Mouse (Mus musculus) regulatory T cell (primary cell): ENCODE data around the gene Adcy1.

Experiments
- in situ Hi-C: fragments of 300-600 bp; cut with MboI, MseI; formaldehyde crosslinking; loops from one replicate; pipeline ENCODE4 v1.15.1; 2025; ENCODE audit warnings: high pct_unique_total_duplicates

Gene Adcy1

DNA sequence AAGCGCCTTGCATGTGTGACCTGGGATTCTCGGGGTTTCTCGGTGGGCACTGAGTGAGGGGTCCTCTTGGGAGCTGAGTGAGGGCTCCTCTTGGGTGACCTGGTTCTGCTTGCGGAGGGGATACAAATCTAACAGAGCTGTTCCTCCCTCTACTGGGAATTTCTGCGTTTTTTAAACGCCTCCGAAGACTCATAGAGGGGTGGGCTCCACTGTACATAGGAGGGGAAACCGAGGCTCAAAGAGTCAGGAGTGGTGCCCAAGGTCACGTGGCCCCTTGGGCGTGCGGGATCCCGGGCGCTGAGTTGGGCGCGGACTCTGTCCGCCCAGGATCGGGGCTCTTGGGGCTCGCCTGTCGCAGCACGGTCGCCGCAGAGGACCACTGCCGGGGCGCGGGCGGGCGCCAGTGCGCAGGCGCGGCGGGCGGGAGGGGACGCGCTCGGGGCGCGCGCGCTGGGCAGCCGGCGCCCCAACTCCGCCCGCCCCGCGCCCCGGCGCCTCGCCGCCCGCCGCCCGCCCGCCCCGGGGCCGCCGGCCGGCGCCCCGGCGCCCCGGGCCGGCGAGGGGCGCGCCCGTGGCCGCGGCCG lies at the start of gene Adcy1:
Gene Adcy1, plus strand, starts transcription at position 489 of the 584 bp plus-strand sequence.
- in situ Hi-C loops: no loop called here

DNA sequence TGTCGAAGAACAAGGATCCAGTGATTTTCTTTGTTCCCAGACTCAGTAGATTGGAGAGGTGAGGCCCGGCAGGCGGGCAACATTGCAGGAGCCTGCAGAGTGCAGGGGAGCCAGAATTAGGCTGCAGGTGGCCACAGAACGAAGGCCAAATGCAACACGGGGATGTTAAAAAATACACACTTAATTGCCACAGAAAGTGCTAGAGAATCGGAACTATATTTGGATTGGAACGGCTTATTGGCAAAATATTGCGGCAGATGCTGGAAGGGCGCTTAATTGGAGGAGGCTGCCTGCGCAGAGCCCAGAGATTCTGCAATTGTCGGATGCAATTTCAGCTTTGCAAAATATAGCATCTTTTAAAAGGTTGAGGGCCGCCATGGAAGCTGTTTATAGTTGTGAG lies 46.4 kb upstream of the Adcy1 start:
- in situ Hi-C loops: no loop called here

GRCm38 (mm10) chr11:7018078-7018477 lies 45.2 kb upstream of the Adcy1 start:
- in situ Hi-C loops: no loop called here

- in situ Hi-C loops: no loop called here
Observed at GRCm38 (mm10) chr11:7019006-7019525, 44.2 kb upstream of the Adcy1 start.

DNA sequence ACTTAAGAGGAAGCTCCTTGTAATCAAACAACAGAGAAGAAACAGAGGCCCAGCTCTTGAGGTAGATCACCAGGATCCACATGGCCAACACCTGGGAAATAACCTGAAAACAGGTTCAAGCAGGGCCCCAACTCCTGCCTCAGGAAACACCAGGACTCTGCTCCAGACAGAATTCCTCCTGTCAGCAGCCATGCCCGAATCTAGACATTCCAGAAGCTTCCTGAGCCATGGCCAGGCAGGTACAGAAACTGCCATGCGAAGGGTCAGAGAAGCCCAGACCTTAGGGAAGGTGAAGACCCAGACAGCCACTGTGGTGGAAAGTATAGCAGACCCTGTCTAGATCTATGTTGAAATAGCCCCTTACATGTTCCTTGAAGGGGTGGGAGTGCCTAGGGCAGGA lies 30.2 kb upstream of the Adcy1 start:
- in situ Hi-C loops: no loop called here

GRCm38 (mm10) chr11:7039722-7040121 lies 23.6 kb upstream of the Adcy1 start:
- in situ Hi-C loops: no loop called here

GRCm38 (mm10) chr11:7040801-7041200 lies 22.5 kb upstream of the Adcy1 start:
- in situ Hi-C loops: no loop called here

DNA sequence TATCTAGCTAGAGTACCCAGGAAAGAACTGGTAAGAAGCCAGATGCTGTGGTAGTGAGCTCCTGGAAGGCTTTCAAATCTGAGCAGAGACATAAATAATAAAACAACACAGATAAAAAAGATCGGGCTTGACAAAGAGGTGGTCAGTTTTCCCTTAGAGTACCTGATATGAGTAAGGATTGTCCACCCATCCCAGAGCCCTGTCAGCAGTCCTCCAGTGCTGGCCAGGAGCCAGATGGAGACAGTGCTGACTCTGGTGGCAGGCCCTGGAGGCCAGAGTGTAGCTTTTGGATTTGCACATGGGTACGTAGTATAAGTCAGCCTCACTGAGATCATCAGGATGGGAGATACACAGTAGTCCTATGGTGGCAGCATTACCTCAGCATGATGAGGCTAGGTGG lies 16.1 kb upstream of the Adcy1 start:
- in situ Hi-C loops: no loop called here

GRCm38 (mm10) chr11:7047584-7047983 lies 15.7 kb upstream of the Adcy1 start:
- in situ Hi-C loops: no loop called here

- in situ Hi-C loops: no loop called here
Observed at GRCm38 (mm10) chr11:7053710-7054109, 9.6 kb upstream of the Adcy1 start.

GRCm38 (mm10) chr11:7054662-7055265 lies 8.5 kb upstream of the Adcy1 start:
- in situ Hi-C loops: no loop called here

GRCm38 (mm10) chr11:7055455-7056017 lies 7.8 kb upstream of the Adcy1 start:
- in situ Hi-C loops: no loop called here

DNA sequence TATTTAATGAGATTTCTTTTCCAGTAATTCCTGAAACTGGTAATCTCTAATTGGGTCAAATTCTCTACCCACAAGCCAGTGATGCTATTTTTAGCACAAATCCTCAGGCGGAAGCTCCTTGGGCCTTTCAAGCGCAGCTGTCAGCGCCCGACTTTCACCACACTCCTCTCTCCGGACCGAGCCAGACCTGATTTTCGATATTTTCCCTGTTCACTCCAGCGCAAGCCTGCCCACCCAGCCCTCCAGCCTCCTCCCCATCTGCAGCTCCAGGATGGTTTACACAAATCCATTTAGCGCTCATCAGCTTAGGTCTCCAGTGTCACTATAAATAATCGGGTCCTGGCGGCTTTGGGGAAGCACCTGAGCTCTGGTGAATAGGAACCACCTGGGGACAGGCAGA lies 7.2 kb upstream of the Adcy1 start:
- in situ Hi-C loops: no loop called here

DNA sequence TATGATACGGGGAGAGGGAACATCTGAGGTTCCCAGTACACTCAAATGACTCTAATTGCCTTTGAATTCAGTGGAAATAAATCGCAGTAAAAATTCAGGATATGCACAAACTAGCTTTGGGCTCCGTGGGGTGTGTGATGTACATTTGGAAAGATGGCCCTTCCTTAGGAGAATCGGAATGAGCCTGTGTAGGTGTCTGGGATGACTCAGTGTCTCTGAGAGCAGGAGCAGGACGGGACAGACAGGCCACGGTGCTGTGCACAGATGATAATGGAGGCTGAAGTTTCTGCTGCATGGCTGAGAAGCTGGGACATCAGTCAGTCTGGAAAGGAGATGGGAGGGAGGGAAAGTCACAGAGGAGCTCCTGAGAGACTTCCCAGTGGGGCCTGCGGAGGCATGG lies 5.5 kb upstream of the Adcy1 start:
- in situ Hi-C loops: no loop called here

DNA sequence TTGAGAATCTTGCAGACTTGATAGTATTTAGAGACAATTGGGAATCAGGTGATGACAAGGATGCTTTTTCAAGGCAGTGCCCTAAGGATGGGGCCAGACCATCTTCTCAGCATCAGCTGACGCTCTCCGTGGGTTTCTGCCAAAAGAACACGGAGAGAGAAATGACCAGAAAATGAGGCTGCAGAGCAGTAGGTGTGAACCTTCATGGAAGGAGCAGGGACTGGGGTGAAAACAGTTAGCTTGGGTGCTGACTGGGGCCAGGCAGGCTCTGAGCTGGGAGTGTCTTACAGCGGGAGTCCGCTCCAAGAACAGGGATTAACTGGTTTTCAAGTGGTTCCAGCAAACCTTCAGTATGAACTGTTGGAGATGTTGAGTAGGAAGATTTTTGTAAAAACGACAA lies 1.3 kb upstream of the Adcy1 start:
- in situ Hi-C loops: no loop called here

DNA sequence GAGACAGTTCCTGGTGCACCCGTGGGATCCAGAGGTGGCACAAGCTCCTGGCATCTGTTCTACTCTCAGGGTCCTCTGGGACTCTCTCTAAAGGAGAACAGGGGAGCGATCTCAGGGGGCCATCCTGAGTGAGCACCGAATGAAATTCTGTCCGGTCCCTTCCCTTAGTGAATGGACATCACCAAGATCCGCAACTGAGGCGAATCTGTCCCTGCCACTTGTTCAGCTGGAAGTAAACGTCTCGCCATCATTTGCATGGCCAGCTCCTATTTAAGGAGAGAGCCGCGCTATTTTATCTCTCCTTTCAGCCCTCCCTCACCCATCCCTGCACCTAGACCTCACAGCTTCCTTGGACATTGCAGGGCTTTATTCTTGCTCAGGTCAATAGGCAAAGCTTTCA lies 723 bp upstream of the Adcy1 start:
- in situ Hi-C loops: no loop called here

DNA sequence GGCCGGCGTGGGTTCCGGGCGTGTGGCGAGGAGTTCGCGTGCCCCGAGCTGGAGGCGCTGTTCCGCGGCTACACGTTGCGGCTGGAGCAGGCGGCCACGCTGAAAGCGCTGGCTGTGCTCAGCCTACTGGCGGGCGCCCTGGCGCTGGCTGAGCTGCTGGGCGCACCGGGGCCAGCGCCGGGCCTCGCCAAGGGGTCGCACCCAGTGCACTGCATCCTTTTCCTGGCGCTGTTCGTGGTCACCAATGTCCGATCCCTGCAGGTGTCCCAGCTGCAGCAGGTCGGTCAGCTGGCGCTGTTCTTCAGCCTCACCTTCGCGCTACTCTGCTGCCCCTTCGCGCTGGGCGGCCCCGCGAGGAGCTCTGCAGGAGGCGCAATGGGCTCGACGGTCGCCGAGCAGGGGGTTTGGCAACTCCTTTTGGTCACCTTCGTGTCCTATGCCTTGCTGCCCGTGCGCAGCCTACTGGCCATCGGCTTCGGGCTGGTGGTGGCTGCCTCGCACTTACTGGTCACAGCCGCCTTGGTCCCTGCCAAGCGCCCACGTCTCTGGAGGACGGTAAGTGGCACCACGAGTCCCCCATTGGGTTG lies 485 bp downstream of the Adcy1 start:
- in situ Hi-C loops: no loop called here

GRCm38 (mm10) chr11:7064484-7065185 lies 1.3 kb downstream of the Adcy1 start:
- in situ Hi-C loops: no loop called here

GRCm38 (mm10) chr11:7065388-7065787 lies 2.1 kb downstream of the Adcy1 start:
- in situ Hi-C loops: no loop called here

- in situ Hi-C loops: no loop called here
Observed at GRCm38 (mm10) chr11:7065876-7066275, 2.6 kb downstream of the Adcy1 start.

DNA sequence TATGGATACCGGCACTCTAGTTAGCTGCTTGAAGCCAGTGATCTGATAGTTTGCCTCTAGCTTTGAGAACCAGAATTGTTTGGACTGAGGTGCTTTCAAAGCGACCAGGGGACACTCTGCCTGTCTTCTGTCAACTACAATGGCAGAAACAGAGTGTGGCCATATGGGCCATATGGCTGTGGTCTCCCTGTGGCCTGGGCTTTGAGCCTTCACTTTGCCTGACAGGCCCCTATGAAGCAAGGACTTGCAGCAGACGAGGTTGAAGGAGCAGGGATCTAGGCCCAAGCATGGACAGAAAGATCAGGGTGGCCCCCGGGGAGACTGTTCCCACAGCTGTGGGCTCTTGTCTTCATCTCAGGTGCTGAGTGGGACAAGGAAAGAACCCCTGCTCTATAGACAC lies 4.0 kb downstream of the Adcy1 start:
- in situ Hi-C loops: no loop called here

GRCm38 (mm10) chr11:7068479-7069235 lies 5.4 kb downstream of the Adcy1 start:
- in situ Hi-C loops: no loop called here
